Mouse (Mus musculus): ENCODE results near the gene Magi1.

The Magi1 gene

GRCm38 (mm10) chr6:94162918-94163317 lies 120.8 kb downstream of the Magi1 start:
- DNase-seq (ENCODE audit: low spot score in 2 of 2) = no peak

- peak in 1 of 2 experiments; percentile 31 for DNase-seq (ENCODE audit: low spot score in 2 of 2)
Observed at GRCm38 (mm10) chr6:94159256-94159655, 124.5 kb downstream of the Magi1 start.

GRCm38 (mm10) chr6:94158119-94158848 lies 125.4 kb downstream of the Magi1 start:
- peak; percentile 24 to 26 for DNase-seq (ENCODE audit: low spot score in 2 of 2)

DNA sequence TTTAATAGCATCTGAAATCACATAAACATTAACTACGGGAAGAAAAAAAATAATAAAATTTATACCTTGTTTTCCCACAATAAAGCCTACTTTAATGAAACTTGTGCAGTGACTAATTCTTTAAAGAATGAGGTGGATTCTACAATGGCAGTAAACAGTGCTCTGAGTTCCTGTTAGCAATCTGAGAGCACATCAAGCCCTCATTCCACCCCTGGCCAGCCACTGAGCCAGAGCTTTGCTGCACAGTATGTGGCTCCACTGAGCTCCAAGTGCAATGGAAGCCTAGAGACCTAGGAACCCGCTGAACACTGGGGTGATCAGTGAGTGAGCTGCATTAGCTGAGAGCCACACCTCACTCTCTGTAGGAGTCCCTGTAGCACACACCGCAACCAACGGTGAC lies 127.7 kb downstream of the Magi1 start:
- no peak for DNase-seq (ENCODE audit: low spot score in 2 of 2)

DNA sequence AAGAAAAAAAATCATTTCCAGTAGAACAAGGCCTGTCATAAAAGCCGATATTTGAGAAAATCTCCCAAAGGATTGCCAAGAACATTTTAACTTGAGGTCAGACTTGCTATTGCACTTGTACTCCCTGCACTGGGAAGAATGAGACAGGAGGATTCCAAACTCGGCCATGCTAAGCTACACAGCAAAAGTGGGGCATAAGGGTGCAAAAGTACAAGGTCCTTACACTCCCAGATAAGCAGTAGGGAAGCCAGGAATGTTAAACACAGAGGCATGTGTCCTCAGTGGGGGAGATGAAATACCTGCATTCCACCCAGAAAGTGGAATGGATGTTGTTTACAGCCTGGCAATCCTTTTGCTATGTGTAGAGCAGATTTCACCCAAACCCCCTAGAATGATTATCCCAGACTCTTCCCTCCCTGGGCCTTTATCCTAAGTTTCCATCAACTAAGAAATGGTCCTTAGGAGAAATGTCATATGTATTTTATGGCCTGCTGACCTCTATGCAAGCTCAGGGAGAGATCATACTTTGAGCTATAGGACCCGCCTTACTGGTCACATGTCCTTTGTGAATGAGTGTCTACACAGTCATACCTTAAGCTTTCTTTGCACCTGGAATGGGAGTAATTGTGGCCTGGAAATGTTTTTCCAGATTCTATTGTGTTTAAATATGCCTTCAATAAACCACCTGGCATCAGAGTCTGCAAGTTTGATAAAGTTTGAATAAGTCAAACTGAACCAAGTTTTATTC lies 128.7 kb downstream of the Magi1 start:
- DNase-seq (ENCODE audit: low spot score in 2 of 2) = no peak

DNA sequence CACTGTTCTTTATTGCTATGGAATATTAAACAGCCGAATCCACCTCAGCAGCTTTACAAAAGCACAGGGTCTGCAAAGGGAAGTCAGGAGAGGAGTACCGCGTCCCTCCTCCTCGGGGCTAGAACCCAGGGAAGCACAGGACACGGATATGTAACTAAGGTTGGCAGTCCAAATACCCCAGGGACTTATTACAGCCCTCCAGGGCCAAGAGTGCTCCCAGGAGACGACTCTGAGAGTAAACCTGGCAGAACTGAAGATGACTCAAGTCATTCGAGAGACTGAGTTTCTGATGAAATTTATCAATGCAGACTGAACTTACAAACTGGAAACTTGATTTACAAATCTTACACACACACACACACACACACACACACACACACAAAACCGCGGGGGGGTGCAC lies 130.8 kb downstream of the Magi1 start:
- DNase-seq (ENCODE audit: low spot score in 2 of 2) = no peak

- no peak for DNase-seq (ENCODE audit: low spot score in 2 of 2)
Observed at GRCm38 (mm10) chr6:94150876-94151275, 132.8 kb downstream of the Magi1 start.

- no peak for DNase-seq (ENCODE audit: low spot score in 2 of 2)
Observed at GRCm38 (mm10) chr6:94149800-94150199, 133.9 kb downstream of the Magi1 start.

DNA sequence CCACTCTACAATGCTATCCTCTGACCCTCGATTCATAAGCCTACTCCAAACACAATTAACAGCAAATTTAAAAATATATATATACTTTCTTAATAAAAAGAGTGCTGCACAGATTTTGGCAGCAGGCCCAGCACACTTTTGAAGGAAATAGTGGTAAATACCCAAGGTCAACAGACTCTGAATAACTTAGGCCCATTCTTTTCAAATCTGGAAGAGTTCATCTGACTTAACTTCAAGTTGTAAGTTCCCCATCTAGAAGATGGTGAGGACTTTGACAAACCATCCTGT lies 137.6 kb downstream of the Magi1 start:
- no peak for DNase-seq (ENCODE audit: low spot score in 2 of 2)

DNA sequence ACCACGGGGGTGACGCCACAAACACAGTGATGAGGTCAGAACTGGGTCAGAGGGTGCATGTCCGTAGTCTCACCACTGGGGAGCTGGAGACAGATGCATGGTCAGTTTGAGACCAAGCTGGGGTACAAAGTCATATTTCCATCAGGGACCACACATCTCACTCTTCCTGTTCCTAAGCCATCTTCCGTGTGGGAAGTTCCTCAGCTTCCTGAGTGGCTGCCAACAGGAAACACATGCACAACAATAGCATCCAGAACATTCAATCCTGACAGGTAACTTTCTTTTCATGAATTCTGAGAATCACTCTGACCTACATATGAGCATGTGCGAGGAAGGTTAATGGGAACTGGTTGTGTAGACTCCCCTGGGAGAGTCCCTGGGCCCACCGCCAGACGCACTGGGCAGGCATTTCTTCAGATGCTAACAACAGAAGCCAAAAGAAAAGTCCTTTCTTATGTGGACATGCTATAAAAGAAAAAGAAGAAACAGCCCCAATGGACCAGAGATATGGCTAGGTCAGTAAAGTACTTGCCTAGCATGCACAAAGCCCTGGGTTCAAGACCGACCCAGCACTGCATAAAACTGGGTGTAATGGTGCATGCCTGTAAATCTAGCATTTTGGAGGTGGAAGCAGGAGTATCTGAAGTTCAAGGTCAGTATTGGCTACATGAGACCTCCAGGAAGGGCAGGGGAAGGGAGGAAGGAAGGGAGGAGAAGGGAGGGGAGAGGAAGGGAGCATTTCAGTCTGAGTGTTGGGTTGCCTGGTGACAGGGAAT lies 138.1 kb downstream of the Magi1 start:
- peak; percentile 80 to 81 for DNase-seq (ENCODE audit: low spot score in 2 of 2)

- no peak for DNase-seq (ENCODE audit: low spot score in 2 of 2)
Observed at GRCm38 (mm10) chr6:94142493-94142892, 141.2 kb downstream of the Magi1 start.

DNA sequence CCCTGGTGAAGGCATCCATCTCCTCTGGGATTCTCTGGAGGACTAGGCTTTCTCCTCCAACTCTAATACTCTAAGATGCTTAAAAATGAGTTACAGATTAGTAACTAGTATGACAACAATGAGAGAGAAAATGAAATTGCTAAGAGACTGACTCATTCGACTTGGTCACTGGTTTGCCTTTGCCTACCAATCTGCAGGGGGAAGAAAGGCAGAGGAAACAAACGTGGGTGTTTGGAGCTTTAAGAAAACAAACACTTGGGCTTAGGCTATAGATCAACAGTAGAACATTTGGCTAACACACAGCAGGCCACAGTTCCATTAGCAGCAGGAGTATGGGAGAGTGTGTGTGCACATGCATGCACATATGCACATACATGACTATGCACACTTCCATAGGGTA lies 142.2 kb downstream of the Magi1 start:
- no peak for DNase-seq (ENCODE audit: low spot score in 2 of 2)

DNA sequence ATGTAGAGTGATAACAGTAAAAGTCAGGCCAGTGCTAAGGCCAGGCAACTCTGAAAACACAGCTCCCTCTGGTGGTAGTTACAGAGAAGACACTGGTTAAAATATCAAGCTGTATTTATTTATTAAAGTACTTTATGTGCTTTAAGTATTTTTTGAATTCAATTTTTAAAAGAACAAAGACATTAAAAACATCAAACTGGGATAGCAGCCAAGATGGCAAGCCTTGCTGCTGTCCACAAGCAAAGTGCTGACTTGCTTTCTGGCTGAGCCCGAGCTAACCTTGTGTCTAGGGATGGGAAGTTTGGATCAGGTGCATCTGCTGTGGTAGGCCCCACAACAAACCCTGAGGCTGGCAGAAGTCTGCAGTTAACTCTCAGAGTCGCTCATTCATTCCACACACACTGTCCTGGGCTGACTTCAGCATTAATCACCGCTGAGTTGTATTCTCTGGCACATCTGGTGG lies 143.7 kb downstream of the Magi1 start:
- no peak for DNase-seq (ENCODE audit: low spot score in 2 of 2)

DNA sequence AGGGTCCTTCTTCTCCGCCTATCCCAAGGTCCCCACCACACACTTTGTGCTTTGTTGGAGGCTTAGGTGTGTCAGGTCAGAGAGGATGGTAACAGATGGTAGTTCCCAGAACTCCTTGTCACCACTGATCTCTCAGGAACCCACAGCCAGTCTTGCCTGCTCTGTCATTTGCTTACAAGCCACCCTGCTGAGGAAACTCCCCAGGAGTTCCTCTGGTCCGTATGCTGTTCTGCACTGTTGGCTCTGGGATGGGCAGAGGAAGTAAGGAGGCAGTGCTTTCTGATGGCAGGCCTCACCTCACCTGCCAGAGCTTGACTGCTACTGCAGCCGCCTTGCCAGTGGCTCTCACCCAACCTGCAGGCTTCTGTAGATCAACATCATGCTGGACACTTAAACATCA lies 147.0 kb downstream of the Magi1 start:
- DNase-seq (ENCODE audit: low spot score in 2 of 2) = no peak

- no peak for DNase-seq (ENCODE audit: low spot score in 2 of 2)
Observed at GRCm38 (mm10) chr6:94134159-94134558, 149.6 kb downstream of the Magi1 start.

DNA sequence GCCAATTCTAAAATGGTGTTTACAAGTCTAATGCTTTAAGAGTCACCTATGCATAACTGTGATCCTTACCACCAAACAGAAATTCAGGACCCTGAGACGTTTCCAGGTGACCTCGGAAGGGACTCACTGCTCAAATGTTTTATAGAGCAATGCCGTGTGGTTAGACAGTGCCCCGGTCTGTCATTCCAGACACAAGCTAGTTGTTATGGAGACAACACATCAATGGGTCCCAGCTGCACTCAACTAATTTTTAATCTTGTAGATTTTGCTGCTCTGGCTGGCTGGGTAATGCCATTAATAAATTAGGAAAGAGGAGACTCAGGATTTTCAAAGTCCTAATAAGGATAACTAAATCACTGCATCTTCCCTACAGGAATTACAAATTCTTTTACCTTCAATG lies 151.7 kb downstream of the Magi1 start:
- DNase-seq (ENCODE audit: low spot score in 2 of 2) = no peak

DNA sequence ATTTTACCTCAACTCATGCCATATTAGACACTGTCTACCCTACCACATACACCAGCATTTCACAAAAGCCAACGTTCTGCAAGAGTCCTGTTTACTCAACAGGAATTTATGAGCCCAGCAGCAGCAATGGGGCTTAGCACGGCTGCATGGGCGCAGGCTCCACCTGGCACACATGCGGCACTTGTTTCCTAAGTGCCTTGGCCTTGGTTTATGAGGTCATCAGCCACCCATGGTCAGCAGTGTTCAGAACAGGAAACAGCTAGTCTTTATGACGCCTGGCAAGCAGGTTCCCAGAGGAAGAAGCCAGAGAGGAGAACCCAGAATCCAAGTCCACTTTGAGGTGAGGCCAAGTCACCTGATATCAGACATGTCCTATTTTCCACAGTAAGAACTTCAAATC lies 153.3 kb downstream of the Magi1 start:
- DNase-seq (ENCODE audit: low spot score in 2 of 2) = no peak

DNA sequence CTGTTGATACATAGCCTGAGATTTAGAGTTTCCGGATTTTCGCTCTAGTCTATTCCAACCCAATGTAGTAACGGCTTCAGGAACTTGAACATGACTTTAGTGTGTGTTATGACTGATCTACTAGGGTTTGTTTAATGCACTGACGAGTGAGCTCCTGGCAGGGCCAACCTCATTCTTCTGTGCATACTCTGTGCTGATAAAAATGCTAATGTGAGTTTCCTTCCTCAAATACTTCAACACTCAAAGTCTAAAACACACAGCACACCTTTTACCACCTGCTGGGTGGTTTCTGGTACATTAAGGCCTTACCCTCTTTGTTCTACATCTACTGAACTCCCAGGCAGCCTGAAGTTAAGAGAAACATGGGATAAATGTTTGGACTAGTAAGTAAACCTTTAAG lies 157.0 kb downstream of the Magi1 start:
- no peak for DNase-seq (ENCODE audit: low spot score in 2 of 2)

GRCm38 (mm10) chr6:94125144-94125543 lies 158.6 kb downstream of the Magi1 start:
- no peak for DNase-seq (ENCODE audit: low spot score in 2 of 2)

- no peak for DNase-seq (ENCODE audit: low spot score in 2 of 2)
Observed at GRCm38 (mm10) chr6:94124279-94124678, 159.4 kb downstream of the Magi1 start.

GRCm38 (mm10) chr6:94122566-94123150 lies 161.1 kb downstream of the Magi1 start:
- DNase-seq (ENCODE audit: low spot score in 2 of 2) = no peak

GRCm38 (mm10) chr6:94121488-94121887 lies 162.2 kb downstream of the Magi1 start:
- DNase-seq (ENCODE audit: low spot score in 2 of 2) = no peak
